6 mouse cellular contexts compared by ENCODE assay signal in the genomic region with DNA sequence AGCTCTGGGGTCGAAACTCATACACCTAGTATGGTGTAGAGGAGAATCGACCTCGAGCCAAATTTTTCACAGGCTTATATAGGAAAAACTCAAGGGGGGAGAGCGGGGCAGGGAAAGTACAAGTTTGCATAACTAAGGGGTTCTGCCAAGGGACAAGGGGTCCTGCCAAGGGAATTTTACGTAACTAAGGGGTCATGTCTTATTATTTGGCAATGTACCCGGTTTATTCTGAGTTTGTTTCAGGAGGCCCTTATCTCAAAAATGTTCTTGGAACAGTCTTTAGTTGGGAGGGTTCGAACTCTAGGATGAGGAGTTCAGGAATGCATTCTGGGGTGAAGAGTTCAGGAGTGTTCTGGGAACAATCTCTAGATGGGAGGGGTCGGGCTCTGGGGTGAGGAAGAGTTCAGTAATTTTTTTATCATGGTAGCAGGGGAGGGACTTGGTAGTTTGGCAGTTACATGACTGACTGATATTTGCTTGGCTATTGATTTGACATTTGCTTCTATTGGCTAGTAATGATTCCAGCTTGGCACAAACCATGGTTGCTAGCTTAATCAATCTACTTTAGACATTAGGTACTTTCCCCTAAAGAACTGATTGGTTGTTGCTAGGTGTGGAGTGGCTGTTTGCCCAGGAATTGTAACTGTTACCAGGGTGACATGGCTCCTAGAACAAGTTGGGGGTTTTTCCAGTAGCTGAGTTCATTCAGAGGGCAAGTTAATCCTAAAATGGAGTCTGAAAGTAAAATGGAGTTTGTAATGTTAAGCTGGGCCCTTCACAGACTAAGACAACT. TPM values are rescaled to one million over a fixed set of nuclear protein-coding genes. Genes with fewer than 3 reads are reported as not detected.
A peak's percentile ranks its signal among the peaks of the same experiment; 100 is the strongest.
DNase-seq lines count a peak whose midpoint lies in the region; TF ChIP-seq lines count a peak whose summit lies in the region.
"Not testable (repeated sequence)": the region's sequence is repeated elsewhere in the genome, so short reads cannot be mapped to it uniquely, and the experiment has no call there.

No protein-coding gene starts in this region.

- H3K9ac ChIP-seq in liver, adult 2 months (ENCODE audit: low read depth, low read length), result not testable (repeated sequence)

- TF ChIP-seq CTCF in layer of hippocampus, adult 2 months (conservative IDR thresholded peaks at IDR 0.05); liver, adult 2 months (IDR thresholded peaks at IDR 0.05; ENCODE audit: low read depth, low read length): not testable (repeated sequence)

- not testable (repeated sequence) for H3K27me3 ChIP-seq in liver, adult 2 months (ENCODE audit: control insufficient read depth, insufficient read depth, low read length)

- H3K36me3 ChIP-seq in liver, adult 2 months (ENCODE audit: control insufficient read depth, insufficient read depth, low read length), result not testable (repeated sequence)

- not testable (repeated sequence) for H3K27ac ChIP-seq in layer of hippocampus, adult 2 months
- H3K27ac ChIP-seq in liver, adult 2 months (replicated peaks; ENCODE audit: insufficient read depth, low read depth, low read length), result peak overlapping the region; percentile 91

- not testable (repeated sequence) for TF ChIP-seq POLR2A in liver, adult 2 months (IDR thresholded peaks at IDR 0.05; ENCODE audit: extremely low read depth, insufficient read depth, low read length)

- DNase-seq in 3T3-L1 (ENCODE audit: low read depth, low spot score) (peak; percentile 70), NIH3T3 (ENCODE audit: low read depth) (peak; percentile 55), adipocyte (ENCODE audit: low spot score) (peak; percentile 91)
- DNase-seq in layer of hippocampus, adult 2 months (ENCODE audit: low spot score in 2 of 2), result peak; percentile 19 to 30
- DNase-seq in liver, adult 2 months (ENCODE audit: extremely low read depth, low read depth, low spot score), result peak; percentile 100
- DNase-seq in lung, postnatal 10 days, result peak; percentile 47

- 11% methylated on average over 5 of the region's 8 CpGs for WGBS in liver, adult 2 months

- not testable (repeated sequence) for H3K79me2 ChIP-seq in liver, adult 2 months (ENCODE audit: control insufficient read depth, insufficient read depth, low read length)

- not testable (repeated sequence) for H3K4me3 ChIP-seq in layer of hippocampus, adult 2 months; liver, adult 2 months (ENCODE audit: insufficient read depth, low read depth, low read length)

- H3K4me1 ChIP-seq in liver, adult 2 months (ENCODE audit: control insufficient read depth, insufficient read depth, low read length), result not testable (repeated sequence)

RNA-seq across cellular contexts. Expression of a gene that starts 9.3 kb away (rescaled TPM):
- 10 to 100 TPM; 32.6 to 34.7 TPM for total RNA-seq in layer of hippocampus, adult 2 months (2021)
- 22.9 and 26.8 TPM in 2 replicates for total RNA-seq in liver, adult 2 months (2014; rRNA removed)
- 2.7 and 3.1 TPM in 2 replicates for polyA plus RNA-seq in liver, adult 2 months (2012; rRNA removed)

Comparison
In these comparisons a context has a peak if more than half of its experiments do, and no peak if none do; other contexts are left out.
1. DNase-seq: peak in every context shown above with its lines; median percentile 100 in liver, adult 2 months; 91 in adipocyte; 70 in 3T3-L1; 55 in NIH3T3; 47 in lung, postnatal 10 days; 24 in layer of hippocampus, adult 2 months.